Mouse (Mus musculus): ENCODE data around the gene Hsp90b1.

- TF ChIP-seq CTCF (IDR thresholded peaks at IDR 0.05; ENCODE audit: low read depth) (no peak), EP300 (IDR thresholded peaks at IDR 0.05; ENCODE audit: low read depth) (no peak)
These were observed 1.8 kb upstream of the Hsp90b1 start for GRCm38 (mm10) chr10:86707134-86707533.
